Mouse (Mus musculus) myocyte (in vitro differentiated cells): Measurements from ENCODE around the gene Dnah9. TPM values are rescaled to one million over a fixed set of nuclear protein-coding genes. Genes with fewer than 3 reads are reported as not detected.

Experiments
- H3K27me3 ChIP-seq: one replicate; pipeline ENCODE4 v1.6.1; 2011; ENCODE audit not compliant: control insufficient read depth, insufficient read depth, insufficient read length
- H3K36me3 ChIP-seq: one replicate; pipeline ENCODE4 v1.6.1; 2011; ENCODE audit not compliant: control insufficient read depth, insufficient read depth
- H3K4me2 ChIP-seq: one replicate; pipeline ENCODE4 v1.6.1; 2011; ENCODE audit warnings: low read depth, control low read depth
- H3K4me3 ChIP-seq: one replicate; pipeline ENCODE4 v1.5.1; 2011; ENCODE audit warnings: mild to moderate bottlenecking, control low read depth, moderate library complexity
- H3K79me2 ChIP-seq: one replicate; pipeline ENCODE4 v1.6.1; 2011; ENCODE audit not compliant: control insufficient read depth, insufficient read depth
- H3ac ChIP-seq: one replicate; pipeline ENCODE4 v1.6.1; 2011; ENCODE audit not compliant: control insufficient read depth, insufficient read length
- CEBPB ChIP-seq: IDR thresholded peaks from 2 replicates; pipeline ENCODE4 v1.6.1; 2011; ENCODE audit warnings: mild to moderate bottlenecking, moderate library complexity; ENCODE audit not compliant: poor library complexity, insufficient read depth, severe bottlenecking
- E2F4 ChIP-seq: IDR thresholded peaks from one replicate; pipeline ENCODE4 v1.6.1; 2011; ENCODE audit warnings: mild to moderate bottlenecking, control low read depth, moderate library complexity; ENCODE audit not compliant: insufficient read depth
- MAX ChIP-seq: IDR thresholded peaks from one replicate; pipeline ENCODE4 v1.6.1; 2011; ENCODE audit warnings: low read depth, mild to moderate bottlenecking, control low read depth
- MYOD1 ChIP-seq, 3 experiments: IDR thresholded peaks; one replicate each; pipeline ENCODE4 v1.6.1; 2011; ENCODE audit warnings: control low read depth in 2 of 3, low read depth in 2 of 3, mild to moderate bottlenecking in 2 of 3, moderate library complexity in 1 of 3; ENCODE audit not compliant: insufficient read length in 2 of 3, control insufficient read depth in 1 of 3
- MYOG ChIP-seq, 3 experiments: IDR thresholded peaks; one replicate each; pipeline ENCODE4 v1.6.1; 2011; ENCODE audit warnings: control low read depth in 2 of 3, low read depth in 2 of 3, mild to moderate bottlenecking in 2 of 3; ENCODE audit not compliant: insufficient read length in 2 of 3, control insufficient read depth in 1 of 3, insufficient read depth in 1 of 3
- POLR2A ChIP-seq: IDR thresholded peaks from one replicate; pipeline ENCODE4 v1.6.1; 2011; ENCODE audit warnings: low read depth, mild to moderate bottlenecking, control low read depth, moderate library complexity; ENCODE audit not compliant: insufficient read length
- POLR2AphosphoS2 ChIP-seq: IDR thresholded peaks from one replicate; pipeline ENCODE4 v1.6.1; 2011; ENCODE audit warnings: low read depth, control low read depth; ENCODE audit not compliant: insufficient read length
- REST ChIP-seq: IDR thresholded peaks from one replicate; pipeline ENCODE4 v1.6.1; 2011; ENCODE audit warnings: mild to moderate bottlenecking, control low read depth, moderate library complexity; ENCODE audit not compliant: insufficient read depth, insufficient read length
- SRF ChIP-seq: IDR thresholded peaks from one replicate; pipeline ENCODE4 v1.6.1; 2011; ENCODE audit warnings: low read depth; ENCODE audit not compliant: control insufficient read depth, insufficient read length
- TCF12 ChIP-seq: IDR thresholded peaks from one replicate; pipeline ENCODE4 v1.6.1; 2011; ENCODE audit warnings: mild to moderate bottlenecking, control low read depth; ENCODE audit not compliant: poor library complexity, insufficient read depth, severe bottlenecking
- TCF3 ChIP-seq: IDR thresholded peaks from one replicate; pipeline ENCODE4 v1.6.1; 2011; ENCODE audit warnings: low read depth, control low read depth; ENCODE audit not compliant: insufficient read length
- USF1 ChIP-seq: IDR thresholded peaks from one replicate; pipeline ENCODE4 v1.6.1; 2011; ENCODE audit warnings: low read depth, mild to moderate bottlenecking, control low read depth, moderate library complexity
- polyA plus RNA-seq: library from polyadenylated mRNA; unstranded; fragments of >200 nt; fragmentation: generic; extraction: Trizol; gene quantifications from one replicate; pipeline ENCODE4 v1.2.1, GENCODE M21; 2012; ENCODE audit warnings: missing spikeins

Gene Dnah9
- polyA plus RNA-seq, 1 experiment, result not detected

- TF ChIP-seq TCF12 (no peak), CEBPB (no peak), MAX (no peak), REST (no peak), SRF (no peak), E2F4 (no peak)
- Histone ChIP-seq H3K36me3 (no peaks in the 10 kb centered on the region), H3K27me3 (no peaks in the 10 kb centered on the region), H3K79me2 (peaks cover 39% of the 10 kb centered on the region), H3ac (peak overlapping the region; percentile 10), H3K4me3 (peak overlapping the region; percentile 82), H3K4me2 (peak overlapping the region; percentile 85)
These were observed 360.8 kb downstream of the Dnah9 start for GRCm38 (mm10) chr11:65807601-65808000.

GRCm38 (mm10) chr11:65806909-65807504 is 361.3 kb downstream of the Dnah9 start, which contains the start of gene Zkscan6:
Gene Zkscan6 (plus strand): TSS chr11:65807175.
- Histone ChIP-seq H3K4me3 (peak within 1 kb of the TSS; percentile 82), H3K36me3 (no peaks in the 10 kb centered on the region), H3K4me2 (peak within 1 kb of the TSS; percentile 95), H3K27me3 (no peaks in the 10 kb centered on the region), H3K79me2 (peaks cover 39% of the 10 kb centered on the region), H3ac (peak within 1 kb of the TSS; percentile 10)
- TF ChIP-seq POLR2AphosphoS2 (peak; percentile 58), POLR2A (peak; percentile 82), REST (no peak), MYOG (IDR thresholded peaks at IDR 0.05; ENCODE audit: control insufficient read depth in 1 of 3, insufficient read depth in 1 of 3, insufficient read length in 2 of 3, low read depth in 2 of 3) (peak in 2 of 3 experiments; percentile 9 to 32)

GRCm38 (mm10) chr11:65806321-65806904 is 361.9 kb downstream of the Dnah9 start:
- no peak for TF ChIP-seq POLR2AphosphoS2
- TF ChIP-seq MYOD1 (IDR thresholded peaks at IDR 0.05; ENCODE audit: control insufficient read depth in 1 of 3, insufficient read length in 2 of 3, low read depth in 2 of 3), result no peak
- no peak for TF ChIP-seq CEBPB
- TF ChIP-seq E2F4, result no peak
- TF ChIP-seq USF1, result no peak
- TF ChIP-seq POLR2A, result no peak
- TF ChIP-seq SRF, result no peak
- no peak for TF ChIP-seq TCF3
- TF ChIP-seq MYOG (IDR thresholded peaks at IDR 0.05; ENCODE audit: control insufficient read depth in 1 of 3, insufficient read depth in 1 of 3, insufficient read length in 2 of 3, low read depth in 2 of 3), result no peak
- no peak for TF ChIP-seq REST
- no peak for TF ChIP-seq MAX
- TF ChIP-seq TCF12, result no peak
- peak overlapping the region; percentile 82 for H3K4me3 ChIP-seq
- H3K36me3 ChIP-seq, result no peaks in the 10 kb centered on the region
- no peaks in the 10 kb centered on the region for H3K27me3 ChIP-seq
- peak overlapping the region; percentile 10 for H3ac ChIP-seq
- peak overlapping the region; percentile 95 for H3K4me2 ChIP-seq
- peaks cover 35% of the 10 kb centered on the region for H3K79me2 ChIP-seq

GRCm38 (mm10) chr11:65801899-65802298 is 366.5 kb downstream of the Dnah9 start:
- TF ChIP-seq MYOD1 (IDR thresholded peaks at IDR 0.05; ENCODE audit: control insufficient read depth in 1 of 3, insufficient read length in 2 of 3, low read depth in 2 of 3) (no peak), TCF3 (no peak), TCF12 (no peak), POLR2AphosphoS2 (no peak), REST (no peak), SRF (no peak), CEBPB (no peak), POLR2A (no peak), USF1 (no peak), MYOG (IDR thresholded peaks at IDR 0.05; ENCODE audit: control insufficient read depth in 1 of 3, insufficient read depth in 1 of 3, insufficient read length in 2 of 3, low read depth in 2 of 3) (no peak), E2F4 (no peak), MAX (no peak)
- Histone ChIP-seq H3K27me3 (no peaks in the 10 kb centered on the region), H3K4me3 (no peak overlapping the region), H3K79me2 (no peaks in the 10 kb centered on the region), H3ac (no peak overlapping the region), H3K36me3 (no peaks in the 10 kb centered on the region), H3K4me2 (no peak overlapping the region)

- H3K79me2 ChIP-seq, result no peaks in the 10 kb centered on the region
- no peak overlapping the region for H3ac ChIP-seq
- no peak overlapping the region for H3K4me2 ChIP-seq
- H3K36me3 ChIP-seq, result no peaks in the 10 kb centered on the region
- no peak overlapping the region for H3K4me3 ChIP-seq
- TF ChIP-seq TCF3, result no peak
- no peak for TF ChIP-seq MYOG (IDR thresholded peaks at IDR 0.05; ENCODE audit: control insufficient read depth in 1 of 3, insufficient read depth in 1 of 3, insufficient read length in 2 of 3, low read depth in 2 of 3)
- no peak for TF ChIP-seq POLR2AphosphoS2
- TF ChIP-seq SRF, result no peak
- no peak for TF ChIP-seq CEBPB
- no peak for TF ChIP-seq MAX
- TF ChIP-seq MYOD1 (IDR thresholded peaks at IDR 0.05; ENCODE audit: control insufficient read depth in 1 of 3, insufficient read length in 2 of 3, low read depth in 2 of 3), result no peak
- no peak for TF ChIP-seq E2F4
- no peak for TF ChIP-seq USF1
- no peak for TF ChIP-seq POLR2A
- no peak for TF ChIP-seq TCF12
- no peak for TF ChIP-seq REST
- H3K27me3 ChIP-seq, result no peaks in the 10 kb centered on the region
These were observed 372.5 kb downstream of the Dnah9 start for GRCm38 (mm10) chr11:65795896-65796295.
